Mouse (Mus musculus) limb, embryonic 14.5 days (tissue): ENCODE measurements around the gene Wnt9a. TPM values are rescaled to one million over a fixed set of nuclear protein-coding genes. Genes with fewer than 3 reads are reported as not detected.

Experiments
- ATAC-seq: fragments of 200-750 bp; cut with Nextera tagmentation; 2 replicates; pipeline ENCODE4 v1.8.0; 2017; ENCODE audit warnings: low read depth, moderate number of reproducible peaks, moderate TSS enrichment; ENCODE audit not compliant: low FRiP score
- DNase-seq: peaks from one replicate; pipeline ENCODE4 v3.0.0-alpha.2; 2015; ENCODE audit warnings: low spot score
- H3K27ac ChIP-seq: fragments of 300-500 bp; sonication (generic); replicated peaks from 2 replicates; pipeline ENCODE4 v1.5.1; 2014; ENCODE audit warnings: low read depth, mild to moderate bottlenecking, low read length, moderate library complexity, mixed read lengths
- H3K27me3 ChIP-seq: fragments of 300-500 bp; sonication (generic); 2 replicates; pipeline ENCODE4 v1.6.1; 2014; ENCODE audit warnings: low read length, mixed read lengths; ENCODE audit not compliant: control insufficient read depth, insufficient read depth
- H3K36me3 ChIP-seq: fragments of 300-500 bp; sonication (generic); 2 replicates; pipeline ENCODE4 v1.6.1; 2014; ENCODE audit warnings: mild to moderate bottlenecking, low read length, moderate library complexity, mixed read lengths; ENCODE audit not compliant: control insufficient read depth, insufficient read depth
- H3K4me1 ChIP-seq: fragments of 300-500 bp; sonication (generic); 2 replicates; pipeline ENCODE4 v1.6.1; 2014; ENCODE audit warnings: antibody characterized with exemption, low read length, mixed read lengths; ENCODE audit not compliant: control insufficient read depth, insufficient read depth
- H3K4me2 ChIP-seq: fragments of 300-500 bp; sonication (generic); replicated peaks from 2 replicates; pipeline ENCODE4 v1.6.1; 2014; ENCODE audit warnings: low read depth, mild to moderate bottlenecking, low read length, moderate library complexity; ENCODE audit not compliant: severe bottlenecking
- H3K4me3 ChIP-seq: fragments of 300-500 bp; sonication (generic); replicated peaks from 2 replicates; pipeline ENCODE4 v1.5.1; 2014; ENCODE audit warnings: low read length
- H3K9ac ChIP-seq: fragments of 300-500 bp; sonication (generic); 2 replicates; pipeline ENCODE4 v1.6.1; 2014; ENCODE audit warnings: mild to moderate bottlenecking, low read depth, low read length, moderate library complexity; ENCODE audit not compliant: severe bottlenecking
- H3K9me3 ChIP-seq: fragments of 300-500 bp; sonication (generic); 2 replicates; pipeline ENCODE4 v1.6.1; 2016; ENCODE audit warnings: low read length; ENCODE audit not compliant: control insufficient read depth
- POLR2A ChIP-seq: fragments of 200-500 bp; IDR thresholded peaks from 2 replicates; pipeline ENCODE4 v1.8.0; 2012; ENCODE audit warnings: inconsistent platforms, mild to moderate bottlenecking, moderate library complexity, borderline replicate concordance; ENCODE audit not compliant: insufficient read depth, insufficient read length; ENCODE audit errors: extremely low read depth
- WGBS: fragments of 180-500 bp; shearing (Covaris S2); extraction: QIAGEN DNeasy Blood & Tissue Kit; methylation state at CpG from one replicate; pipeline ENCODE4 v1.1.7; 2014; 5-methylcytosine and 5-hydroxymethylcytosine counted together
- polyA plus RNA-seq, 2 experiments: library from polyadenylated mRNA; depleted of rRNA in 1 of 2; stranded (reverse) in 1 of 2; unstranded in 1 of 2; fragments of >200 nt; fragmentation: Nextera tagmentation in 1 of 2; extraction: Ambion mirVana in 1 of 2; gene quantifications; 2 replicates each; pipeline versions ENCODE4 v1.2.1 to v1.2.3; 2012 to 2014

Gene Wnt9a
- polyA plus RNA-seq, 2 experiments = 6.2 to 11.8 TPM

- TF ChIP-seq POLR2A = no peak
- whole genome bisulfite sequencing = 84% methylated on average over 2 of the region's 2 CpGs
- peaks cover 11% of the 10 kb centered on the region; the same call in 1 of the 2 replicates for H3K4me1 ChIP-seq
These were observed 32.0 kb downstream of the Wnt9a start for GRCm38 (mm10) chr11:59338736-59339120.

GRCm38 (mm10) chr11:59342956-59343355, 36.2 kb downstream of the Wnt9a start:
- TF ChIP-seq POLR2A = no peak
- Histone ChIP-seq H3K36me3 (no peaks in the 10 kb centered on the region), H3K9ac (no peak overlapping the region), H3K9me3 (no peaks in the 10 kb centered on the region), H3K27me3 (no peaks in the 10 kb centered on the region), H3K4me1 (peaks cover 4% of the 10 kb centered on the region), H3K4me2 (no peak overlapping the region), H3K27ac (no peak overlapping the region), H3K4me3 (no peak overlapping the region)
- 66% methylated on average over 5 of the region's 5 CpGs for WGBS
- no peak for DNase-seq
- ATAC-seq = no peak

More at GRCm38 (mm10) chr11:59338736-59339120, 32.0 kb downstream of the Wnt9a start:
- no peak overlapping the region for H3K4me3 ChIP-seq
- no peak overlapping the region for H3K4me2 ChIP-seq
- ATAC-seq (no peak), DNase-seq (no peak)
- H3K27me3 ChIP-seq = no peaks in the 10 kb centered on the region
- H3K9ac ChIP-seq = no peak overlapping the region
- H3K9me3 ChIP-seq = no peaks in the 10 kb centered on the region
- no peaks in the 10 kb centered on the region for H3K36me3 ChIP-seq
- no peak overlapping the region for H3K27ac ChIP-seq

- 72% methylated on average over 11 of the region's 11 CpGs for WGBS
- H3K4me1 ChIP-seq = peaks cover 11% of the 10 kb centered on the region
- no peaks in the 10 kb centered on the region for H3K36me3 ChIP-seq
- H3K27ac ChIP-seq = no peak overlapping the region
- no peak for TF ChIP-seq POLR2A
- H3K27me3 ChIP-seq = no peaks in the 10 kb centered on the region
- H3K4me3 ChIP-seq = no peak overlapping the region
- no peak overlapping the region for H3K4me2 ChIP-seq
- no peaks in the 10 kb centered on the region for H3K9me3 ChIP-seq
- DNase-seq (peak; percentile 8), ATAC-seq (no peak)
- no peak overlapping the region for H3K9ac ChIP-seq
These were observed 39.6 kb downstream of the Wnt9a start for GRCm38 (mm10) chr11:59346166-59346910.

GRCm38 (mm10) chr11:59350326-59350725, 43.6 kb downstream of the Wnt9a start:
- Histone ChIP-seq H3K9ac (no peak overlapping the region), H3K36me3 (no peaks in the 10 kb centered on the region), H3K4me2 (no peak overlapping the region), H3K27me3 (no peaks in the 10 kb centered on the region), H3K4me1 (peaks cover 11% of the 10 kb centered on the region), H3K4me3 (no peak overlapping the region), H3K9me3 (no peaks in the 10 kb centered on the region), H3K27ac (0 out of 2 replicates have a peak overlapping the region, but pooled peaks have one; percentile 34)
- ATAC-seq (no peak; the same call in 1 of the 2 replicates), DNase-seq (peak; percentile 31)
- no peak for TF ChIP-seq POLR2A
- WGBS = 47% methylated on average over 2 of the region's 2 CpGs

GRCm38 (mm10) chr11:59354793-59355192, 48.1 kb downstream of the Wnt9a start:
- ATAC-seq (no peak), DNase-seq (no peak)
- WGBS = 83% methylated on average over 4 of the region's 4 CpGs

More at GRCm38 (mm10) chr11:59354793-59355192, 48.1 kb downstream of the Wnt9a start:
- Histone ChIP-seq H3K9ac (no peak overlapping the region), H3K4me3 (no peak overlapping the region), H3K36me3 (no peaks in the 10 kb centered on the region), H3K27ac (no peak overlapping the region), H3K4me2 (no peak overlapping the region), H3K27me3 (no peaks in the 10 kb centered on the region), H3K4me1 (peaks cover 21% of the 10 kb centered on the region), H3K9me3 (no peaks in the 10 kb centered on the region)
- no peak for TF ChIP-seq POLR2A
